Mouse (Mus musculus): ENCODE data around the gene Rnf44.

Gene Rnf44

DNA sequence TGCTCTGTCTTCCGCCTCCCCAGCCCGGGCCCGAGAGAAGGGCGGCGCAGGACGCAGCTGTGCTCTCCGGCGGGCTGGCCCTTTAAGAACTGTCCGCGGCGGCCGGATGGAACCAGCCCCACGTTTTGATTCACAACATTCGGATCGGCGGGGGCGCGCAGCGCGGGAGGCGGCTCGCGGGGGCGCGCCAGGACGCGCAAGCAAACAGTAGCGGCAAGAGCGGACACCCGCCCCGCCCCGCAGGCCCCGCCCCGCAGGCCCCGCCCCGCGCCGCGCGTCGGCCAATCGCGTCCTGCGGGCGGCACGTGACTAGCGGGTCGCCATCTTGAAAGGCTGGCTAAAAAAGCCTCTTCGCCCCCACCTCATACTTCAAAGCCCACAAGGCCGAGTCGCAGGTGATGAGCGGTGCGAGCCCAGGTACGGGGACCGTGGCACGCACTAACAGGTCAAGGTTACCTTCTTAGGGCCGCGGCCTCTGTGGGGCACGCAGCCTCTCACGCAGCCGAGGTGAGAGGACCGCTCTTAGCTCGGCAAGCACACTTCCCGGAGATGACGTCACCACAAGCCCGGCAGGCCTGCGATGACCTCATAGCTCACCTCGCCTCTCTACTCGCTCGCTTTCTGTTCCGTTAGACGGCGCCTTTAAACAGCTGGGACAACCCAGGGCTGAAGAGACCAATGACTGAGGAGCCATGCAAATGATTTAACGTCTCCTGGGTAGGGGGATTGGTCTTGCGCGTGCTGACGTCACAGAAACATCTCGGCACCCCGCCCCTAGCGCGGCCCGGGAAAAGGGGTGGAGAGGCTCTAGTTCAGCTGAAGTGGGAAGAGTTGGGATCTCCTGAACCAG lies 5.9 kb downstream of the Rnf44 start:
- peak; percentile 57 for ATAC-seq (ENCODE audit: insufficient number of reproducible peaks, low FRiP score, low TSS enrichment)

DNA sequence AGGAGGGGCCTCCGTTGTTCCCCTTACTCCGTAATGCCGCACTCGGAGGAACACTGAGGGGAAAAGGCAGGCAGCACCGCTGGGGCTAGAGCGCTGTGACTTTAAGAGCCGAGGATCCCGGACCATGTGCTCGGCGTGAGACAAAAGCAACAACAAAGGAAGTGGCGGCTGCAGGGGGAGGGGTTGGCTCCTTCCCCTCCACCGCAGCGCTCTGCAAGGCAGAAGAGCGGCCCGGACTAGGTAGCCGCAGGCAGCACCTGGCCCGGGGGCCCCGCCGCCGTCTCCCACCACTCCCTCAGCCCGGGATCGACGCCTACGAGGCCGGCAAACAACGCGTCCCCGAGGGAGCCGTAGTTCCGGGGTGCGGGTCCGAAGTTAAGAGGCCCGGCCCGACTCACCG lies 6.6 kb downstream of the Rnf44 start:
- ATAC-seq (ENCODE audit: insufficient number of reproducible peaks, low FRiP score, low TSS enrichment), result peak; percentile 22; the same call in 1 of the 2 replicates

GRCm38 (mm10) chr13:54686139-54687053 lies 7.3 kb downstream of the Rnf44 start:
- ATAC-seq (ENCODE audit: insufficient number of reproducible peaks, low FRiP score, low TSS enrichment), result no peak

GRCm38 (mm10) chr13:54685174-54685573 lies 8.5 kb downstream of the Rnf44 start:
- ATAC-seq (ENCODE audit: insufficient number of reproducible peaks, low FRiP score, low TSS enrichment), result no peak

DNA sequence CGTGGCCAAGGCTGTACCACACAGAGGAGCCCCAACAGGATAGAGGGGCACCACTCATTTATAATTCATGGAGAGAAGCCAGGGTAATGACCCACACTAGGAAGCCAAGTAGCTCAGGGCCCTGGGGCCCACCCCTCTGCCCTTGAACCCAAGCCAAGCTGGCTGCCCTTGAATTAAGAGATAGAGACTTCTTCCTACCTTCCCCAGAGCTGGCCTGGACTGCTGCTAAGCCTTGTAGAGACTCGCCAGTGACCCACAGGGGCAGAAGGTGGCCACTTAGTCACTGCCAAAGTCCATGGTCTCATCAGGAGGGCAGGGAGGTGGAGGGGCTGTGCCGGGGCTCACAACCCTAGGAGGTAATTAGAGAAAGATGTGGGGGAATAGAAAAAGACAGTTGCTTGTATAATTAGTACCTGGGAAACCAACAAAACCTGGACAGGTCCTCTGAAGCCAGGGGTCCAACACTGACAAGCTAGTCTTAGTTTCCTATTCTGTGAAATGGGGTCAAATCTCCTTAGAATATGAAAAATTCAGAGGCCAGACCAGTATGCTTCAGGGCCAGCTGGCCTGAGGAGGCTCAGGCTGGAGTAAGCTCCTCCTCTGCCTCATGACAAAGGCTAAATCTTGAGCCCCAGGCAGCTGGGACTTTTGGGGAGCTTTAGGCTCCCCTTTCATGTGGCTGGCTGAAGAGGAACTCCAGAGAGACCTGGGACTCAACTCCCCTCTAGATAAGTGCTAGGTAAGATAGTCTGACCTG lies 9.4 kb downstream of the Rnf44 start:
- no peak for ATAC-seq (ENCODE audit: insufficient number of reproducible peaks, low FRiP score, low TSS enrichment)

GRCm38 (mm10) chr13:54683301-54683700 lies 10.4 kb downstream of the Rnf44 start:
- ATAC-seq (ENCODE audit: insufficient number of reproducible peaks, low FRiP score, low TSS enrichment), result no peak

DNA sequence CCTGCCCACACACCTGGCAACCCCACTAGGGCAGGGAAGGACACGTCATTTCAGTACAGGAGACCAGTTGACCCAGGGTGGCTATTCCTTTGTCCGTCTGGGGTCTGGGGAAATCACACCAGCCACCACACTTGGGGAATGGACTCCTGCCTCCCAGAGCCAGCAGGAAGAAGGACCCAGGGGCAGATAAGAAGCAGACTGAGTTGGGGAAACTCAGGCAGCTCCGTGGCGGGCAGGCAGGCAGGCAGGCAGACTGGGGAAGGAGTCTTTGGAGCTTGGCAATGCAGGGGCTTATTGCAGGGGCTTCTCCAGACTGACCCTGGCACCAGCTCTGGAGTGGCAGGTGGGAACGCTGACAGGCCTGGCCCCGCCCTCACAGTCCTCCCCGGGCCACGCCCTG lies 12.4 kb downstream of the Rnf44 start:
- no peak for ATAC-seq (ENCODE audit: insufficient number of reproducible peaks, low FRiP score, low TSS enrichment)

DNA sequence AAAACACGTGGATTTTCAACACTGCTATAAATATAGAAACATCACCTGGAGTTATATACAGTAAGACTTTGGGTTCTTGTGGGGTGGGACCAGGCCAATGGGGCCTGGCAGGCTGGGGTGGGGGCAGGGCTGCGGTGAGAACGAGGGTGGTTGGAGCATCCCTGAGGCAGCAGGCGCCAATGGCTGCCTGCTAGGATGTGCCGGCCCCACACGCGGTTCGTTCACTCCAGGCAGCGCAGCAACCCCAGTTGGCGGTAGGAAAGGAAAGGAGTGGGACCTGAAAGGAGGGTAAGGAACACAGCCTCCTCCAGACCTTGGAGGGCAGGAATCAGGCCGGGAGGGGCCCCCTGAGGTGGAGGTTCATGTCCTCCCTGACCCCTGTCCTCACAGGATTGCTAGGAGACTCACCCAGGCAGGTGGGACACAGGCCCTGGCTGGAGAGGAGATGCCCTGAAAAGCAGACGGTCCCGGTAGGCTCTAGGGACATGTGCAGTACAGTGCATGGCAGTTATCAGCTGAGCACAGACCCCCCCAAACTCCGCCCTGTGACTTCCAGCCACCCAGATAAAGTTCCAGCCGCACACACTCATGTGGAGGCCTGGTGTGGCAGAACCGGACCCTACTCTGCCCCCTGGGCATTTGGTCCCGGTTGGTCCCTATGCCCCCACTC lies 13.4 kb downstream of the Rnf44 start:
- no peak for ATAC-seq (ENCODE audit: insufficient number of reproducible peaks, low FRiP score, low TSS enrichment)

- no peak for ATAC-seq (ENCODE audit: insufficient number of reproducible peaks, low FRiP score, low TSS enrichment)
Observed at GRCm38 (mm10) chr13:54678263-54678662, 15.4 kb downstream of the Rnf44 start.

DNA sequence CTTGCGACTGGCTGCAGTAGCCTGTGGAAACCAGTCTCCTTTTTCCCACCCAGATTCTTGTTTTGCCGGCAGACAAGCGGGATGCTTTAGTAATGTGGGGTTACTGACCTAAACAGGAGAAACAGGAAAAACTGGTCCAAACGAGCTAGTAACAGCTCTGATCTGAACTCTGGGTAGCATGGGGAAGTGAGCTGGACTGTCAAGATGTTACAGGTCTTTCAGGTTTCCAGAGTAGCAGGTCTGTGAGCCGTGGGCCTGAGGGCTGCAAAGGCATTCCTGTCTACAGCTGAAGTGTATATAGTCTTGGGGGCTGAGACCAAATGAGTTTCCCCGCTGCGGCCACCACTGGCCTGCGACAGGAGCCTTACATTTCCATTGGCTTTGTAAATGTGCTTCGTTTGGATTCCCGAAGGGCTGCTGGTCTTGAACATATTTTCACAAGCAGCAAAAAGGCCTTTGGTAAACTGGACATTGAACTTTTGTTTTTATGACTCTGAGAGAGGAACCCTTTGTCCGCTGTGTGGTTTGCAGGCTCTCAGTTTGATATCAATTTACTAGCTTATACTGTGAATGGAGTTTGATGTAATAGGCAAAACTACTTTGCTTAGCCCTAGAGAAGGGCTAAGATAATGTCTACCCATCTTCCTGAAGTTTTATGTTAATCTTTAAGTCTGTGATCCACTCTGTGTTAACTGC lies 17.7 kb downstream of the Rnf44 start:
- no peak for ATAC-seq (ENCODE audit: insufficient number of reproducible peaks, low FRiP score, low TSS enrichment)

- ATAC-seq (ENCODE audit: insufficient number of reproducible peaks, low FRiP score, low TSS enrichment), result no peak
Observed at GRCm38 (mm10) chr13:54670491-54670890, 23.2 kb downstream of the Rnf44 start.

- no peak for ATAC-seq (ENCODE audit: insufficient number of reproducible peaks, low FRiP score, low TSS enrichment)
Observed at GRCm38 (mm10) chr13:54665062-54665461, 28.6 kb downstream of the Rnf44 start.

GRCm38 (mm10) chr13:54664509-54664908 lies 29.2 kb downstream of the Rnf44 start:
- no peak for ATAC-seq (ENCODE audit: insufficient number of reproducible peaks, low FRiP score, low TSS enrichment)

- no peak for ATAC-seq (ENCODE audit: insufficient number of reproducible peaks, low FRiP score, low TSS enrichment)
Observed at GRCm38 (mm10) chr13:54663999-54664398, 29.7 kb downstream of the Rnf44 start.

GRCm38 (mm10) chr13:54661358-54661757 lies 32.3 kb downstream of the Rnf44 start:
- no peak for ATAC-seq (ENCODE audit: insufficient number of reproducible peaks, low FRiP score, low TSS enrichment)

DNA sequence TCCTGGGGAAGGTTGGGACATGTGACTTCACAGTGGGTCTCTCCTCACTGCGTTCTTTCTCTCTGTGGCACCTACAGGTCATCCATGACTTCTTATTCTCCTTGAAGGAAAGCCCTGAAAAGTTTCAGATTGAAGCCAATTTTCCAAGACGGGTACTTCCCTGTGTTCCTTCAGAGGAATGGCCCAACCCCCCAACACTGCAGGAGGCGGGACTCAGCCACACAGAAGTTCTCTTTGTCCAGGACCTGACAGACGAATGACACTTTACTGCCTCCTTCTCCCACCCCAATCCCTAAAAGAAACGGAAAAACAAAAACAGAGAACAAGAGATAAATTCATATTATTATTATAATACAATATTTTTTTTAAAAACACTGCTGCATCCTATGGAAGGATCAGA lies 32.8 kb downstream of the Rnf44 start:
- no peak for ATAC-seq (ENCODE audit: insufficient number of reproducible peaks, low FRiP score, low TSS enrichment)

DNA sequence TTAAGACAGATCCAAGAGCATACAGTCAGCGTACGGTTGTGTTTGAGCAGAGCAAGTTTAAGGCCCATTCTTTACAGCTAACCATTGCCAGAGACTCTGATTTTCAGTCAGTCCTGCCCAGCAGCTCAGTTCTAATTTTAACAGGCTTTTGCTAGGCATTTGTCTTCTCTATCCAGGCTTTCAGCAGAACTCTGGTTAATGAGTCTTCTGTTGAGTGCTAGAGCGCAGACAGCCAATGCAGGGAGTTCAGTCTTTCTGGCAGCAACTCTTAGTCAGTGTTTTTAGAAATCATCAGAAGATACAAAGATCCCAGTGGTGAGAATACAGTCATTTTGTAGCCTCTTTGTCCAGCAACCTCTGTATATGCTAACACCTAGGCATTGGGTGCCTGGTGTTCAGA lies 43.2 kb downstream of the Rnf44 start:
- ATAC-seq (ENCODE audit: insufficient number of reproducible peaks, low FRiP score, low TSS enrichment), result no peak

- ATAC-seq (ENCODE audit: insufficient number of reproducible peaks, low FRiP score, low TSS enrichment), result no peak
Observed at GRCm38 (mm10) chr13:54635011-54635410, 58.7 kb downstream of the Rnf44 start.

- no peak for ATAC-seq (ENCODE audit: insufficient number of reproducible peaks, low FRiP score, low TSS enrichment)
Observed at GRCm38 (mm10) chr13:54632731-54633277, 60.9 kb downstream of the Rnf44 start.

All from cerebellum, adult (tissue).